Mouse (Mus musculus) intestine, postnatal 0 days (tissue): ENCODE results near the gene Ckap2. TPM values are rescaled to one million over a fixed set of nuclear protein-coding genes. Genes with fewer than 3 reads are reported as not detected.
A peak's percentile ranks its signal among the peaks of the same experiment; 100 is the strongest.

Experiments
- ATAC-seq: fragments of 200-750 bp; cut with Nextera tagmentation; 2 replicates; pipeline ENCODE4 v1.8.0; 2017; ENCODE audit warnings: mild to moderate bottlenecking, moderate TSS enrichment, moderate library complexity
- H3K27ac ChIP-seq: fragments of 300-500 bp; sonication (generic); 2 replicates; pipeline ENCODE4 v1.5.1; 2014; ENCODE audit warnings: mild to moderate bottlenecking, low read depth, low read length, moderate library complexity
- H3K27me3 ChIP-seq: fragments of 300-500 bp; sonication (generic); replicated peaks from 2 replicates; pipeline ENCODE4 v1.6.1; 2014; ENCODE audit warnings: low read length, mixed read lengths; ENCODE audit not compliant: control insufficient read depth, insufficient read depth
- H3K36me3 ChIP-seq: fragments of 300-500 bp; sonication (generic); 2 replicates; pipeline ENCODE4 v1.6.1; 2014; ENCODE audit warnings: mild to moderate bottlenecking, moderate library complexity; ENCODE audit not compliant: control insufficient read depth, insufficient read depth
- H3K4me1 ChIP-seq: fragments of 300-500 bp; sonication (generic); replicated peaks from 2 replicates; pipeline ENCODE4 v1.6.1; 2014; ENCODE audit warnings: antibody characterized with exemption, low read length, mixed read lengths; ENCODE audit not compliant: control insufficient read depth, insufficient read depth
- H3K4me2 ChIP-seq: fragments of 300-500 bp; sonication (generic); replicated peaks from 2 replicates; pipeline ENCODE4 v1.6.1; 2014; ENCODE audit warnings: low read depth, mild to moderate bottlenecking, moderate library complexity
- H3K4me3 ChIP-seq: fragments of 300-500 bp; sonication (generic); 2 replicates; pipeline ENCODE4 v1.5.1; 2014; ENCODE audit warnings: low read depth, low read length
- H3K9ac ChIP-seq: fragments of 300-500 bp; sonication (generic); 2 replicates; pipeline ENCODE4 v1.6.1; 2014; ENCODE audit warnings: mild to moderate bottlenecking, low read depth, low read length
- H3K9me3 ChIP-seq: fragments of 300-500 bp; sonication (generic); 2 replicates; pipeline ENCODE4 v1.6.1; 2016; ENCODE audit warnings: mixed run types; ENCODE audit not compliant: control insufficient read depth
- CTCF ChIP-seq: sonication (generic); IDR thresholded peaks from 2 replicates; pipeline ENCODE4 v1.5.1; 2016; ENCODE audit warnings: low read depth, mild to moderate bottlenecking, control low read depth, antibody characterized with exemption, moderate library complexity
- WGBS: fragments of 180-500 bp; shearing (Covaris S2); extraction: QIAGEN DNeasy Blood & Tissue Kit; methylation state at CpG from one replicate; pipeline ENCODE4 v1.1.7; 2014; 5-methylcytosine and 5-hydroxymethylcytosine counted together
- polyA plus RNA-seq: library from polyadenylated mRNA; unstranded; fragments of >200 nt; fragmentation: Nextera tagmentation; extraction: Ambion mirVana; gene quantifications from 2 replicates; pipeline ENCODE4 v1.2.1, GENCODE M21; 2015

Ckap2 gene
- polyA plus RNA-seq, 1 experiment from 2014 or later: 12.9 TPM

- Histone ChIP-seq H3K4me3 (peak overlapping the region; percentile 81), H3K9ac (peak overlapping the region; percentile 56), H3K36me3 (no peaks in the 10 kb centered on the region; the same call in 1 of the 2 replicates), H3K4me2 (peak overlapping the region; percentile 92), H3K4me1 (no peaks in the 10 kb centered on the region), H3K27me3 (no peaks in the 10 kb centered on the region), H3K9me3 (no peaks in the 10 kb centered on the region), H3K27ac (no peak overlapping the region)
- WGBS: 3% methylated on average over 3 of the region's 3 CpGs
- no peak for ATAC-seq
- TF ChIP-seq CTCF: no peak
These were observed 735 bp downstream of the Ckap2 start for GRCm38 (mm10) chr8:22184884-22185283.

- WGBS: 96% methylated on average over 7 of the region's 7 CpGs
These were observed 9.7 kb downstream of the Ckap2 start for GRCm38 (mm10) chr8:22175966-22176365.

GRCm38 (mm10) chr8:22169167-22169566 lies 16.5 kb downstream of the Ckap2 start:
- no peak for ATAC-seq
- WGBS: 94% methylated on average over 5 of the region's 5 CpGs

More at GRCm38 (mm10) chr8:22175966-22176365, 9.7 kb downstream of the Ckap2 start:
- H3K4me2 ChIP-seq: no peak overlapping the region
- H3K4me1 ChIP-seq: no peaks in the 10 kb centered on the region
- H3K36me3 ChIP-seq: peaks cover 24% of the 10 kb centered on the region
- no peak for ATAC-seq
- no peaks in the 10 kb centered on the region for H3K9me3 ChIP-seq
- no peaks in the 10 kb centered on the region for H3K27me3 ChIP-seq
- H3K27ac ChIP-seq: no peak overlapping the region
- no peak overlapping the region for H3K4me3 ChIP-seq
- TF ChIP-seq CTCF: no peak
- H3K9ac ChIP-seq: no peak overlapping the region

GRCm38 (mm10) chr8:22166080-22166603 lies 19.5 kb downstream of the Ckap2 start, which contains the start of gene Nek3:
TSS of gene Nek3 (minus strand) at chr8:22166435.
- Histone ChIP-seq H3K27ac (peak within 1 kb of the TSS; percentile 81), H3K4me2 (peak within 1 kb of the TSS; percentile 71), H3K9me3 (no peaks in the 10 kb centered on the region), H3K36me3 (peaks cover 7% of the 10 kb centered on the region), H3K9ac (peak within 1 kb of the TSS; percentile 58), H3K4me3 (peak within 1 kb of the TSS; percentile 70), H3K27me3 (no peaks in the 10 kb centered on the region), H3K4me1 (no peaks in the 10 kb centered on the region)
- WGBS: under 1% methylated on average over 38 of the region's 43 CpGs
- peak; percentile 80 for TF ChIP-seq CTCF
- peak; percentile 95 for ATAC-seq

More at GRCm38 (mm10) chr8:22169167-22169566, 16.5 kb downstream of the Ckap2 start:
- Histone ChIP-seq H3K4me2 (no peak overlapping the region), H3K9me3 (no peaks in the 10 kb centered on the region), H3K4me1 (no peaks in the 10 kb centered on the region), H3K36me3 (peaks cover 7% of the 10 kb centered on the region), H3K27me3 (no peaks in the 10 kb centered on the region), H3K27ac (no peak overlapping the region), H3K4me3 (no peak overlapping the region), H3K9ac (no peak overlapping the region)
- TF ChIP-seq CTCF: no peak

GRCm38 (mm10) chr8:22165251-22166079 lies 20.2 kb downstream of the Ckap2 start:
- Histone ChIP-seq H3K36me3 (peaks cover 7% of the 10 kb centered on the region), H3K9me3 (no peaks in the 10 kb centered on the region), H3K4me1 (no peaks in the 10 kb centered on the region), H3K27me3 (no peaks in the 10 kb centered on the region), H3K4me3 (peak overlapping the region; percentile 70), H3K9ac (peak overlapping the region; percentile 58), H3K4me2 (peak overlapping the region; percentile 71), H3K27ac (peak overlapping the region; percentile 81)
- WGBS: 32% methylated on average over 10 of the region's 10 CpGs
- TF ChIP-seq CTCF: no peak
- peak; percentile 79 for ATAC-seq

- no peaks in the 10 kb centered on the region for H3K27me3 ChIP-seq
- TF ChIP-seq CTCF: no peak
- H3K9me3 ChIP-seq: no peaks in the 10 kb centered on the region
- H3K4me3 ChIP-seq: no peak overlapping the region
- H3K36me3 ChIP-seq: peaks cover 11% of the 10 kb centered on the region
- no peak overlapping the region for H3K9ac ChIP-seq
- no peak overlapping the region for H3K27ac ChIP-seq
- no peaks in the 10 kb centered on the region for H3K4me1 ChIP-seq
- 87% methylated on average over 10 of the region's 10 CpGs for WGBS
- ATAC-seq: no peak
- H3K4me2 ChIP-seq: no peak overlapping the region
These were observed 21.2 kb downstream of the Ckap2 start for GRCm38 (mm10) chr8:22164431-22164830.
